Mouse (Mus musculus) right cerebral cortex, adult 2 months (tissue): ENCODE measurements around the gene Plcl2.
"Not testable (repeated sequence)": the region's sequence is repeated elsewhere in the genome, so short reads cannot be mapped to it uniquely, and the experiment has no call there.

ENCODE experiments used
- DNase-seq, 2 experiments: peaks; one replicate each; pipeline ENCODE4 v3.0.0; 2021 to 2022; ENCODE audit warnings: low spot score in 2 of 2

The Plcl2 gene

GRCm38 (mm10) chr17:50675231-50675630, 166.0 kb downstream of the Plcl2 start:
- DNase-seq: no peak

- DNase-seq: no peak
These were observed 168.1 kb downstream of the Plcl2 start for GRCm38 (mm10) chr17:50677334-50677733.

GRCm38 (mm10) chr17:50677978-50678712, 168.9 kb downstream of the Plcl2 start:
- no peak for DNase-seq

- DNase-seq: no peak
These were observed 169.5 kb downstream of the Plcl2 start for GRCm38 (mm10) chr17:50678748-50679147.

- DNase-seq: no peak
These were observed 170.7 kb downstream of the Plcl2 start for GRCm38 (mm10) chr17:50679613-50680534.

GRCm38 (mm10) chr17:50682696-50683095, 173.5 kb downstream of the Plcl2 start:
- DNase-seq: no peak

GRCm38 (mm10) chr17:50684960-50685645, 175.9 kb downstream of the Plcl2 start:
- DNase-seq: no peak

- no peak for DNase-seq
These were observed 178.5 kb downstream of the Plcl2 start for GRCm38 (mm10) chr17:50687670-50688069.

- no peak for DNase-seq
These were observed 178.9 kb downstream of the Plcl2 start for GRCm38 (mm10) chr17:50688135-50688534.

- not testable (repeated sequence) for DNase-seq
These were observed 189.2 kb downstream of the Plcl2 start for GRCm38 (mm10) chr17:50698410-50698809.

- no peak for DNase-seq
These were observed 201.5 kb downstream of the Plcl2 start for GRCm38 (mm10) chr17:50710497-50711222.

- DNase-seq: no peak
These were observed 208.4 kb downstream of the Plcl2 start for GRCm38 (mm10) chr17:50717586-50717985.

- no peak for DNase-seq
These were observed 215.2 kb downstream of the Plcl2 start for GRCm38 (mm10) chr17:50724376-50724775.

GRCm38 (mm10) chr17:50726265-50726664, 217.1 kb downstream of the Plcl2 start:
- DNase-seq: no peak

- no peak for DNase-seq
These were observed 219.8 kb downstream of the Plcl2 start for GRCm38 (mm10) chr17:50729031-50729430.

GRCm38 (mm10) chr17:50729577-50729976, 220.4 kb downstream of the Plcl2 start:
- no peak for DNase-seq

- DNase-seq: no peak
These were observed 221.7 kb downstream of the Plcl2 start for GRCm38 (mm10) chr17:50730896-50731295.

- DNase-seq: no peak
These were observed 222.7 kb downstream of the Plcl2 start for GRCm38 (mm10) chr17:50731876-50732275.

GRCm38 (mm10) chr17:50733390-50733789, 224.2 kb downstream of the Plcl2 start:
- no peak for DNase-seq

- DNase-seq: no peak
These were observed 225.6 kb downstream of the Plcl2 start for GRCm38 (mm10) chr17:50734781-50735180.

- no peak for DNase-seq
These were observed 226.3 kb downstream of the Plcl2 start for GRCm38 (mm10) chr17:50735382-50735954.
